Mouse (Mus musculus) intestine, embryonic 16.5 days (tissue): ENCODE measurements around the gene Mbnl1. TPM values are rescaled to one million over a fixed set of nuclear protein-coding genes. Genes with fewer than 3 reads are reported as not detected.

Experiments used
- ATAC-seq: fragments of 200-750 bp; cut with Nextera tagmentation; 2 replicates; pipeline ENCODE4 v1.8.0; 2017; ENCODE audit warnings: moderate TSS enrichment, moderate library complexity
- H3K27ac ChIP-seq: fragments of 300-500 bp; sonication (generic); 2 replicates; pipeline ENCODE4 v1.5.1; 2014; ENCODE audit warnings: mild to moderate bottlenecking, low read length
- H3K27me3 ChIP-seq: fragments of 300-500 bp; sonication (generic); replicated peaks from 2 replicates; pipeline ENCODE4 v1.6.1; 2014; ENCODE audit warnings: low read length, control low read depth, mixed read lengths; ENCODE audit not compliant: control insufficient read depth, insufficient read depth
- H3K36me3 ChIP-seq: fragments of 300-500 bp; sonication (generic); 2 replicates; pipeline ENCODE4 v1.6.1; 2014; ENCODE audit warnings: low read length, control low read depth; ENCODE audit not compliant: control insufficient read depth, insufficient read depth
- H3K4me1 ChIP-seq: fragments of 300-500 bp; sonication (generic); 2 replicates; pipeline ENCODE4 v1.6.1; 2014; ENCODE audit warnings: low read length, control low read depth, mixed read lengths; ENCODE audit not compliant: control insufficient read depth, insufficient read depth
- H3K4me2 ChIP-seq: fragments of 300-500 bp; sonication (generic); 2 replicates; pipeline ENCODE4 v1.6.1; 2014; ENCODE audit warnings: low read depth, low read length, control low read depth
- H3K4me3 ChIP-seq: fragments of 300-500 bp; sonication (generic); 2 replicates; pipeline ENCODE4 v1.5.1; 2014; ENCODE audit warnings: mild to moderate bottlenecking, low read length
- H3K9ac ChIP-seq: fragments of 300-500 bp; sonication (generic); 2 replicates; pipeline ENCODE4 v1.6.1; 2014; ENCODE audit warnings: low read depth, low read length
- H3K9me3 ChIP-seq: fragments of 300-500 bp; sonication (generic); 2 replicates; pipeline ENCODE4 v1.6.1; 2016; ENCODE audit warnings: low read length, control low read depth; ENCODE audit not compliant: control insufficient read depth
- WGBS: fragments of 180-500 bp; shearing (Covaris S2); extraction: QIAGEN DNeasy Blood & Tissue Kit; methylation state at CpG from one replicate; pipeline ENCODE4 v1.1.7; 2014; 5-methylcytosine and 5-hydroxymethylcytosine counted together
- polyA plus RNA-seq: library from polyadenylated mRNA; unstranded; fragments of >200 nt; fragmentation: Nextera tagmentation; extraction: Ambion mirVana; gene quantifications from 2 replicates; pipeline ENCODE4 v1.2.1, GENCODE M21; 2015

Gene Mbnl1
- polyA plus RNA-seq, 1 experiment from 2014 or later, result 98.2 TPM

- Histone ChIP-seq H3K9me3 (no peaks in the 10 kb centered on the region), H3K9ac (no peak overlapping the region), H3K36me3 (peaks cover 2% of the 10 kb centered on the region; the same call in 1 of the 2 replicates), H3K4me1 (no peaks in the 10 kb centered on the region), H3K27me3 (no peaks in the 10 kb centered on the region), H3K4me2 (no peak overlapping the region), H3K4me3 (no peak overlapping the region), H3K27ac (no peak overlapping the region)
- WGBS, result 86% methylated on average over 2 of the region's 2 CpGs
- no peak for ATAC-seq
Measured at GRCm38 (mm10) chr3:60616147-60616546, 143.5 kb downstream of the Mbnl1 start.

- WGBS, result 81% methylated on average over 1 of the region's 1 CpGs
- Histone ChIP-seq H3K9ac (no peak overlapping the region), H3K9me3 (no peaks in the 10 kb centered on the region), H3K4me1 (no peaks in the 10 kb centered on the region), H3K27ac (no peak overlapping the region), H3K36me3 (peaks cover 2% of the 10 kb centered on the region; the same call in 1 of the 2 replicates), H3K27me3 (no peaks in the 10 kb centered on the region), H3K4me2 (no peak overlapping the region), H3K4me3 (no peak overlapping the region)
- ATAC-seq, result peak; percentile 42; the same call in 1 of the 2 replicates
Measured at GRCm38 (mm10) chr3:60617643-60618042, 145.0 kb downstream of the Mbnl1 start.

DNA sequence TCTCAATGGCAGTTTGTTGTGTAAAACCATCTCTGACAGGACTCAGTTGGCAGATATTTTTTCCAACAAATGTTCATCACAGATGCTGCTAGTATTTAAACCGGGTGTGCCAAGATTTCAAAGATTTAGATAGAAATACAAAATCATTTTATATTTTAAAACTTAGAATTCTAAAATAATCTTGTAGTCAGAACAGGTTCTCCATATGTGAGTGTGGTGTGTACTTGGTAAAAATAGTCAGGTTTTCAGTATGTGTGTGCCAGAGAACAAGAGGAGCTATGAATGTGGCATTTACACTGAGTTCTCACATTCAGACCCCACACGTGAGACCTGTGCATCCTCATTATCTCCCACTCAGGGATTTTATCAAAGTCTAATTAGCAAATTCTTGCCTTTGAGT lies 147.6 kb downstream of the Mbnl1 start:
- Histone ChIP-seq H3K9me3 (no peaks in the 10 kb centered on the region), H3K36me3 (peaks cover 2% of the 10 kb centered on the region; the same call in 1 of the 2 replicates), H3K4me2 (no peak overlapping the region), H3K27me3 (no peaks in the 10 kb centered on the region), H3K4me3 (no peak overlapping the region), H3K27ac (no peak overlapping the region), H3K9ac (no peak overlapping the region), H3K4me1 (no peaks in the 10 kb centered on the region)
- 78% methylated on average over 2 of the region's 2 CpGs for WGBS
- no peak for ATAC-seq

DNA sequence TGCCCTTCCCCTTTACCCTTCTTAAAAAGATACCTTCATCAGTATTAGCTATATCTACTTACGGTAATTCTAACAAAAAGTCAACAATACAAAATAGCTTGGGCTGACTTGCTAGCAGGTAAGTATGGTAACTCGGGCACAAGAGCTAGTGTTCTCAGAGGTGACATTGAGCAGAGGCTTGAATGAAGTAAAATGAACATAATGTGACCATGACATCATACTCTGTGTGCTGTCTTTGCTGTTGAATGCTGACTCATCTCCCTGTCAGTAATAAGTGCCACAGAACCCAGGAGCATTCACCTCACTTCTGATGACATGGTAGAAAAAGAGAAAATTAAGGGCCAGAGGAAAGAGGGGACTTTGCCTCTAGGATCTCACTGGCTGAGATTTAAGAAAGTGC lies 158.6 kb downstream of the Mbnl1 start:
- ATAC-seq, result peak; percentile 53; the same call in 1 of the 2 replicates
- Histone ChIP-seq H3K9ac (no peak overlapping the region), H3K9me3 (no peaks in the 10 kb centered on the region), H3K36me3 (no peaks in the 10 kb centered on the region; the same call in 1 of the 2 replicates), H3K4me3 (no peak overlapping the region), H3K27ac (no peak overlapping the region), H3K4me1 (no peaks in the 10 kb centered on the region), H3K27me3 (no peaks in the 10 kb centered on the region), H3K4me2 (no peak overlapping the region)
- 81% methylated on average over 2 of the region's 2 CpGs for WGBS

DNA sequence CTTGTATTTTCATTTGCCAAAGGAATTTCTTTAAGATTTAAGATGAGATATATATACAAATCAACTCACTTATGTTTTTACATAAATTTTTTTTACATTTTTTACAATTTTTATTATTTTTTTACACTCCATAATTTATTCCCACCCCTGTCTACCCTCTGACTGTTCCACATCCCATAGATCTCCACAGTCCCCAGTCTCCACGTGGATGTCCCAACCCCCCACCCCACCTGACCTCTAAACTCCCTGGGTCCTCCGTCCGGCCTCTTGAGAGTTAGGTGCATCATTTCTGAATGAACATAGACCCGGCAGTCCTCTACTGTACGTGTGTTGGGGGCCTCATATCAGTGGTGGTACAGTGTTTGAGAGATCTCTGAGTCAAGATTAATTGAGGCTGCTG lies 159.1 kb downstream of the Mbnl1 start:
- Histone ChIP-seq H3K9me3 (no peaks in the 10 kb centered on the region), H3K4me3 (no peak overlapping the region), H3K4me2 (no peak overlapping the region), H3K9ac (no peak overlapping the region), H3K4me1 (no peaks in the 10 kb centered on the region), H3K27me3 (no peaks in the 10 kb centered on the region), H3K36me3 (no peaks in the 10 kb centered on the region; the same call in 1 of the 2 replicates), H3K27ac (no peak overlapping the region)
- ATAC-seq, result no peak
- 81% methylated on average over 5 of the region's 5 CpGs for WGBS

- Histone ChIP-seq H3K9me3 (no peaks in the 10 kb centered on the region), H3K4me3 (no peak overlapping the region), H3K4me1 (no peaks in the 10 kb centered on the region), H3K9ac (no peak overlapping the region), H3K27me3 (no peaks in the 10 kb centered on the region), H3K4me2 (no peak overlapping the region), H3K27ac (no peak overlapping the region), H3K36me3 (no peaks in the 10 kb centered on the region; the same call in 1 of the 2 replicates)
- WGBS, result 95% methylated on average over 1 of the region's 1 CpGs
- no peak for ATAC-seq
Measured at GRCm38 (mm10) chr3:60632796-60633466, 160.3 kb downstream of the Mbnl1 start.

- Histone ChIP-seq H3K4me2 (no peak overlapping the region), H3K4me3 (no peak overlapping the region), H3K9ac (no peak overlapping the region), H3K27ac (peak overlapping the region; percentile 14; the same call in 1 of the 2 replicates), H3K4me1 (no peaks in the 10 kb centered on the region), H3K27me3 (no peaks in the 10 kb centered on the region), H3K36me3 (no peaks in the 10 kb centered on the region), H3K9me3 (no peaks in the 10 kb centered on the region)
- 0 out of 2 replicates have a peak, but pooled peaks have one; percentile 46 for ATAC-seq
- 40% methylated on average over 3 of the region's 3 CpGs for WGBS
Measured at GRCm38 (mm10) chr3:60638530-60638929, 165.9 kb downstream of the Mbnl1 start.

DNA sequence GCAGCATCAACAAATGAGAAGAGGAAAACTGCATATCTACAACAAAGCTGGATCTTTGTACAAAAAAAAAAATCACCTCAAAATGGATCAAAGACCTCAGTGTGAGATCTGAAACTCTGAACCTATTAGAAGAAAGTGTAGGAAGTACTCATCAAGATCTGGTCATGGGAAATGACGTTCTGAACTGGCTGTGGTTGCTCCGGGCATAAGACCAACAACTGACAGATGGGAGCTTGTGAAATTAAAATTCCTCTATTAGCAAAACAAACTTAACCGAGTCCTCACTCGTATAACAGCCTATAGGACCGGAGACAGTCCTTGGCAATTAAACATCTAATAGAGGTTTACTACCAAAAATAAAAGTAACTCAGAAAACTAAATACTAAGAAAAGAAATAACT lies 166.5 kb downstream of the Mbnl1 start:
- no peak overlapping the region for H3K27ac ChIP-seq
- H3K36me3 ChIP-seq, result no peaks in the 10 kb centered on the region
- H3K4me2 ChIP-seq, result no peak overlapping the region
- H3K9ac ChIP-seq, result no peak overlapping the region
- no peaks in the 10 kb centered on the region for H3K27me3 ChIP-seq
- H3K4me1 ChIP-seq, result no peaks in the 10 kb centered on the region
- no peak for ATAC-seq
- no peak overlapping the region for H3K4me3 ChIP-seq
- WGBS, result 55% methylated on average over 5 of the region's 5 CpGs
- H3K9me3 ChIP-seq, result no peaks in the 10 kb centered on the region

DNA sequence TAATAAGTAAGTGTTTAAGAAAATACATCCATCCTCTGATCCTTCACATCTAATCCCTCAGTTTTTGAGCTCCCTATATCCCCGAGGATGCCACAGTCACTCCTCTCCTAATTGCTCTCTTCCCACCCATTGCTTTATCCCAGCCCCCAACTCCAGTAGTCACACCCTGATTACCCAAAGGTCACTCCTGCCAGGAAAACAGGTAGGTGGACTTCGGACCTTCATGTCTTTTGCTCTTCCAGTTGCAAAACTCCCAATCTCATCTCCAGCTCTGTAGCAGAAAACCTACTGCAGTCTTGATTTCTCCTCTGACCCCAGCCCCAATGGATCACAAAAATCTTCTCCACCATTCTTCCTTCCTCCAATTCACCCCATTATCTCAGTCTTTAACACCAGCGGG lies 169.6 kb downstream of the Mbnl1 start:
- Histone ChIP-seq H3K36me3 (no peaks in the 10 kb centered on the region), H3K4me1 (no peaks in the 10 kb centered on the region), H3K9ac (no peak overlapping the region), H3K27ac (no peak overlapping the region), H3K9me3 (no peaks in the 10 kb centered on the region), H3K4me3 (no peak overlapping the region), H3K27me3 (no peaks in the 10 kb centered on the region), H3K4me2 (no peak overlapping the region)
- WGBS, result 74% methylated on average over 3 of the region's 3 CpGs
- ATAC-seq, result no peak

- no peak overlapping the region for H3K4me2 ChIP-seq
- no peaks in the 10 kb centered on the region for H3K36me3 ChIP-seq
- ATAC-seq, result no peak
- 92% methylated on average over 1 of the region's 1 CpGs for WGBS
- H3K4me3 ChIP-seq, result no peak overlapping the region
- H3K9ac ChIP-seq, result no peak overlapping the region
- no peaks in the 10 kb centered on the region for H3K27me3 ChIP-seq
- no peaks in the 10 kb centered on the region for H3K9me3 ChIP-seq
- no peaks in the 10 kb centered on the region for H3K4me1 ChIP-seq
- H3K27ac ChIP-seq, result no peak overlapping the region
Measured at GRCm38 (mm10) chr3:60645531-60645930, 172.9 kb downstream of the Mbnl1 start.
